Mouse (Mus musculus) hematopoietic stem cell, adult 5-6 weeks (primary cell): ENCODE results near the gene Kcnq4. TPM values are rescaled to one million over a fixed set of nuclear protein-coding genes. Genes with fewer than 3 reads are reported as not detected.

Source experiments
- ATAC-seq, 2 experiments: fragments of 125-278 bp in 1 of 2; replicated peaks in 1 of 2; 2 replicates each; pipeline ENCODE4 v1.8.0; 2016 to 2017; ENCODE audit warnings: inconsistent platforms in 2 of 2, mild to moderate bottlenecking in 2 of 2, moderate number of reproducible peaks in 2 of 2, low read depth in 1 of 2, moderate TSS enrichment in 1 of 2; ENCODE audit not compliant: low FRiP score in 2 of 2, poor library complexity in 2 of 2, severe bottlenecking in 2 of 2, insufficient read depth in 1 of 2, low TSS enrichment in 1 of 2
- total RNA-seq: library from RNA; stranded (forward); fragments of 172-1452, 232-1000 nt; gene quantifications from 2 replicates; pipeline ENCODE4 v1.2.3, GENCODE M21; 2017

Kcnq4 gene
- total RNA-seq, 1 experiment from 2014 or later = not detected

DNA sequence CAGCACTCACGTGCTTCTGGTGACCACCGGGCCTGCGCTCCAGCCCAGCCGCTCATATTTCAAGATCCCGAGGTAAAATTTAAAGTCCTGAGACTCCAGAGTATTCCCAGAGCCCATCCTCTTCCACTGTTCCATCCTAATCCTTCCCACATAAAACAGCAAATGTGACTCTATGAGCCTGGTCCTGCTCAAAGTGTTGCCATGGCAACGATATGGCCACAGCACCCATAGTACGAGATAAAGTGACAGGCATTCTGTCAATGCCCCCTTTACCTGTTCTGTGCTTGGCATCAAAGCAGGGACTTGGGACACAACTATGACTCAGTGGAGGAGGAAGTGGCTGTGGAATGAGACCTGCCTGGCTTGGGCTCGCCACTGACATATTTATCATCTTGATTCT lies 92.5 kb downstream of the Kcnq4 start:
- no peak for ATAC-seq

DNA sequence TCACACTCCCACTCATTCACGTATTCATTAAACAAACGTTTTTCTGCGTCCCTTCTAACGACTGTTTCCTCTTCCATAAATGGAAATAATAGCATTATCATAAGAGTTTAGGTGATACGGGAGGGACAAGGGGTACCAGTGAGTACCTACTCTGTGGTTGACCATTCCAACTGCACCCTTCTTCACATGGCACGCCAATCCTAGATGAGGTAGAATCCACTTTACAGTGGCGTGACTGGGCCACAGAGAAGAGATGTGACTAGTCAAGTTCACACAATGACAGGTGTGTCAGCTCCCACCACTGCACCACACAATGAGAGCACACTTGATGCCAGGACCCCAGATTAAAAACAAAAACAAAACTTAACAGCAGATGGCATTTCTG lies 98.2 kb downstream of the Kcnq4 start:
- ATAC-seq = 0 out of 4 replicates have a peak, but pooled peaks of 1 of the 2 experiments have one; percentile 23

- ATAC-seq = peak; percentile 11 to 50; a peak in 1 of 4 replicates
Measured at GRCm38 (mm10) chr4:120649369-120650207, 98.8 kb downstream of the Kcnq4 start.

Other genes with a start within 250 kb of the Kcnq4 start
- 0.81 TPM in 1 of 2 replicates, not detected in the other for gene Slfnl1, start 216.4 kb downstream of the Kcnq4 start, total RNA-seq
- gene Ctps, start 178.3 kb downstream of the Kcnq4 start, total RNA-seq = 41.4 and 45.4 TPM in 2 replicates
- gene Gm8439, start 159.9 kb downstream of the Kcnq4 start, total RNA-seq = not detected in 2 replicates
- gene Cited4, start 82.0 kb downstream of the Kcnq4 start, total RNA-seq = 0.56 and 2.3 TPM in 2 replicates
- 49.2 and 64.7 TPM in 2 replicates for gene Nfyc, start 83.0 kb upstream of the Kcnq4 start, total RNA-seq
- gene Rims3, start 106.2 kb upstream of the Kcnq4 start, total RNA-seq = 0.30 and 1.2 TPM in 2 replicates
- 26.9 and 27.3 TPM in 2 replicates for gene Exo5, start 176.4 kb upstream of the Kcnq4 start, total RNA-seq
- 4.2 and 4.3 TPM in 2 replicates for gene Zfp69, start 203.1 kb upstream of the Kcnq4 start, total RNA-seq